Mouse (Mus musculus): ENCODE results near the gene Tmem101. TPM values are rescaled to one million over a fixed set of nuclear protein-coding genes. Genes with fewer than 3 reads are reported as not detected.

Gene Tmem101
- polyA plus RNA-seq, 1 experiment from 2014 or later = 40.8 TPM

DNA sequence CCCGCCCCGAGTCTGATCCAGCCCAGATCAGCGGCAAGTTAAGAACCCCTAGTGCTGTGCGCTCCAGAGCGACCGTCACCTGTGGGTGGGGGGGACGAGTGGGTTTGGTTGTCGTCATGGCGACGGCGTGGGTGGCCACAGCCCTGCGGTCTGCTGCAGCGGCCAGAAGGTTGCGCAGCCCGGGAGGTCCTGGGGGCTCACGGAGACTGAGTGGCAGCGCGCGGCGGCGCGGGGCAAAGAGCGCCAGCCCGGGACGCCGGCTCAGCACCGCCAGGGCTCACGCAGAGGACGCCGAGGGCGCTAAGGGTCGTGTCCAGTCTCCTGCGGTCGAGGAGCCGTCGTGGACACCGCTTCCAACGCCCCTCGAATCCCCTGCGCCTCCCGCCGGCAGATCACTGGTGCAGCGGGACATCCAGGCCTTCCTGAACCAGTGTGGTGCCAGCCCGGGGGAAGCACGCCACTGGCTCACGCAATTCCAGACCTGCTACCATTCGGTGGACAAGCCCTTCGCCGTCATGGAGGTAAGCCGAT is 10.7 kb downstream of the Tmem101 start, which contains the start of gene Nags:
Nags (plus strand) TSS at position 43 of the 531 bp plus-strand sequence.
- Histone ChIP-seq H3K27me3 (ENCODE audit: insufficient read depth, poor library complexity, severe bottlenecking) (peaks cover 75% of the 10 kb centered on the region), H3K9me3 (no peaks in the 10 kb centered on the region), H3K36me3 (no peaks in the 10 kb centered on the region), H3K4me1 (peaks cover 33% of the 10 kb centered on the region), H3K27ac (peak within 1 kb of the TSS; percentile 47; the same call in 1 of the 2 replicates), H3K4me3 (peak within 1 kb of the TSS; percentile 56)
- DNase-seq (ENCODE audit: low spot score) = no peak
- WGBS = 2% methylated on average over 50 of the region's 50 CpGs

DNA sequence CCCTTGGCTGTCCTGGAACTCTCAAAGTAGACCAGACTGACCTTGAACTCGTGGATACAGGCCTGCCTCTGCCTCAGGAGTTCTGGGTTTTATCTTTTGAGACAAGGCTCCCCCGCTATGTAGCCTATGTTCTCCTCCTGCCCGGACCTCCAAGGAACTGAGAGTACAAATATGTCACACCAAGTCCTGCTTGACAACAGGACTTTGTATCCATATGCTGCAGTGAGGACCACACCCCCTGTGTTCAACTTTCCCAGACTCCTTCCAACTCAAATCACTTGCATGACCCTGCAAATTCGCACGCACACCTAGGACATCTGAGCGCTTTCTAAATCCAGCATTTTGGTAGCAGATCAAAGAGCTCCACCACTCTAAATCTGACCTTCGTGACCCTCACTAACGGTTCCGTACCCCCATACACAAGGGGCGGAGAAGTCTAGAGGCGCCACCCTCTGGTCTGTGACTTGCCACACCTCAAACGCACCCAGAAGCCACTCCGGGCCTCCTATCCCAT is 11.2 kb downstream of the Tmem101 start:
- Histone ChIP-seq H3K27ac (0 out of 2 replicates have a peak overlapping the region, but pooled peaks have one; percentile 47), H3K27me3 (ENCODE audit: insufficient read depth, poor library complexity, severe bottlenecking) (peaks cover 75% of the 10 kb centered on the region), H3K4me1 (peaks cover 33% of the 10 kb centered on the region), H3K4me3 (peak overlapping the region; percentile 56), H3K9me3 (no peaks in the 10 kb centered on the region), H3K36me3 (no peaks in the 10 kb centered on the region)
- no peak for DNase-seq (ENCODE audit: low spot score)
- 20% methylated on average over 13 of the region's 13 CpGs for WGBS

GRCm38 (mm10) chr11:102142355-102142754 is 13.8 kb downstream of the Tmem101 start:
- Histone ChIP-seq H3K27ac (no peak overlapping the region), H3K9me3 (no peaks in the 10 kb centered on the region), H3K4me3 (no peak overlapping the region), H3K4me1 (peaks cover 28% of the 10 kb centered on the region), H3K27me3 (ENCODE audit: insufficient read depth, poor library complexity, severe bottlenecking) (peaks cover 61% of the 10 kb centered on the region), H3K36me3 (no peaks in the 10 kb centered on the region)
- WGBS = 74% methylated on average over 7 of the region's 7 CpGs
- no peak for DNase-seq (ENCODE audit: low spot score)

DNA sequence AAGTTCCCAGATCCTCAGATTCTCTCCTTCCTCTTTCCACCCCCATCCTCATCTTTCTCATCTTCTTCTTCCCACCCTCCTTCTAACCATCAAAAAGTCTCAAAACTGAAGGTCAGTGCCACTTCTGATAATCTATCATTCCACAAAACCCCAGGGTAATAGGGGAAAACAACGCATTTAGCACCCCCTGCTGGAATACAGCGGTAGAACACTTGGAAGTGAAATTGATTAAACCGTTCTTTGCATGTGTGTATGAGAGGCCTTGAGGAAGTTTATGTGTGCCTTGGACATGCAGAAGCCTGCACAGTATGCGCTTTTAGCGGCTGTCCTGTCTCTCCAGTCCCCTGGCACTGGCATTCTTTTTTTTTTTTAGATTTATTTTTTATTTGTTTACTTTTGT is 15.7 kb downstream of the Tmem101 start:
- no peak for DNase-seq (ENCODE audit: low spot score)
- Histone ChIP-seq H3K36me3 (no peaks in the 10 kb centered on the region), H3K9me3 (no peaks in the 10 kb centered on the region), H3K27ac (no peak overlapping the region), H3K4me1 (peaks cover 13% of the 10 kb centered on the region), H3K4me3 (no peak overlapping the region), H3K27me3 (ENCODE audit: insufficient read depth, poor library complexity, severe bottlenecking) (peaks cover 53% of the 10 kb centered on the region)
- WGBS = 3% methylated on average over 5 of the region's 5 CpGs

DNA sequence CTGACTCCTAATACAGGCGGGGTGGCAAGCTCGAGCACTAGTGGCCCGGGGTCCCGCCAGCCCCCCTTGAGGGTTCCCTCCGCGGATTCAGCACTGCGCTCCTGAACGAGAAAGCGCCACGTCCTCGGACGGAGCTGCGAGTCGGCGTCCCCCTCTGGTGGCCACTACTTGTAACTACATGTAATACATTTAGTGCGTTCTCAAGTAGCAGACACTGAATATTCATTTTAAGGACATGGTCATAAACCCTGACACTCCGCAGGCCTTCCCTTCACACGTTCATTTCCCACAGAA is 17.8 kb downstream of the Tmem101 start:
- Histone ChIP-seq H3K27me3 (ENCODE audit: insufficient read depth, poor library complexity, severe bottlenecking) (peaks cover 44% of the 10 kb centered on the region), H3K9me3 (no peaks in the 10 kb centered on the region), H3K27ac (no peak overlapping the region), H3K4me1 (peaks cover 14% of the 10 kb centered on the region), H3K4me3 (peak overlapping the region; percentile 47), H3K36me3 (no peaks in the 10 kb centered on the region)
- WGBS = 1% methylated on average over 18 of the region's 18 CpGs
- peak; percentile 87 for DNase-seq (ENCODE audit: low spot score)

- Histone ChIP-seq H3K27me3 (ENCODE audit: insufficient read depth, poor library complexity, severe bottlenecking) (peaks cover 38% of the 10 kb centered on the region), H3K4me1 (peaks cover 14% of the 10 kb centered on the region), H3K4me3 (peak overlapping the region; percentile 47), H3K9me3 (no peaks in the 10 kb centered on the region), H3K36me3 (no peaks in the 10 kb centered on the region), H3K27ac (no peak overlapping the region)
- DNase-seq (ENCODE audit: low spot score) = no peak
- 44% methylated on average over 13 of the region's 13 CpGs for WGBS
These were observed 18.4 kb downstream of the Tmem101 start for GRCm38 (mm10) chr11:102137625-102138446.

DNA sequence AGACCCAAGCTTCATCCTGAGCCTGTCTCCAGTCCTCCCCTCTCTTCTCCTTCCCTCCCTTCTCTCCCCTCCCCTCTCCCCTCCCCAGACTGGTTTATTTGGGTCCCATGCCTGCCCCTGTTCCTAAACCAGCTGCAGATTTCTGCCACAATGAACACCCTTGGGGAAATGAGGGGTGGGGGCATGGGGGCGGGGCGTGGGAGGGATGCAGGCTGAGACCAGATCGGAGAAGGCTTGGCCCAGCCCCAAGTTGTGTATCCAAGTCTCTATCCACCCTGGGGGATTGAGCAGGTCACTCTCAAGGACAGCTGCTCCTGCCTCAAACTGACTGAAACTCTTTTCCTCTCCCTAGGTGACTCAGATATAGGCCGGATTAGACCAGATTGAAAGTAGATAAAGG is 21.7 kb downstream of the Tmem101 start:
- no peak overlapping the region for H3K4me3 ChIP-seq
- H3K4me1 ChIP-seq = peaks cover 21% of the 10 kb centered on the region
- DNase-seq (ENCODE audit: low spot score) = no peak
- WGBS = 27% methylated on average over 4 of the region's 4 CpGs
- H3K27ac ChIP-seq = no peak overlapping the region
- H3K36me3 ChIP-seq = no peaks in the 10 kb centered on the region
- peaks cover 40% of the 10 kb centered on the region for H3K27me3 ChIP-seq (ENCODE audit: insufficient read depth, poor library complexity, severe bottlenecking)
- no peaks in the 10 kb centered on the region for H3K9me3 ChIP-seq

- Histone ChIP-seq H3K27me3 (ENCODE audit: insufficient read depth, poor library complexity, severe bottlenecking) (peaks cover 11% of the 10 kb centered on the region; the same call in 1 of the 2 replicates), H3K9me3 (no peaks in the 10 kb centered on the region), H3K36me3 (no peaks in the 10 kb centered on the region), H3K4me1 (0 out of 2 replicates have a peak, but pooled peaks cover 2% of the 10 kb centered on the region), H3K27ac (no peak overlapping the region), H3K4me3 (no peak overlapping the region)
- DNase-seq (ENCODE audit: low spot score) = no peak
- 73% methylated on average over 6 of the region's 6 CpGs for WGBS
These were observed 38.8 kb downstream of the Tmem101 start for GRCm38 (mm10) chr11:102117386-102117785.

GRCm38 (mm10) chr11:102116241-102116640 is 40.0 kb downstream of the Tmem101 start:
- 54% methylated on average over 8 of the region's 8 CpGs for WGBS
- 0 out of 2 replicates have a peak, but pooled peaks cover 2% of the 10 kb centered on the region for H3K4me1 ChIP-seq
- DNase-seq (ENCODE audit: low spot score) = no peak
- H3K9me3 ChIP-seq = no peaks in the 10 kb centered on the region
- H3K27ac ChIP-seq = no peak overlapping the region
- no peak overlapping the region for H3K4me3 ChIP-seq
- H3K27me3 ChIP-seq (ENCODE audit: insufficient read depth, poor library complexity, severe bottlenecking) = peaks cover 16% of the 10 kb centered on the region; the same call in 1 of the 2 replicates
- H3K36me3 ChIP-seq = no peaks in the 10 kb centered on the region

GRCm38 (mm10) chr11:102111576-102111975 is 44.6 kb downstream of the Tmem101 start:
- H3K27ac ChIP-seq = no peak overlapping the region
- H3K27me3 ChIP-seq (ENCODE audit: insufficient read depth, poor library complexity, severe bottlenecking) = peaks cover 52% of the 10 kb centered on the region
- H3K36me3 ChIP-seq = no peaks in the 10 kb centered on the region
- H3K9me3 ChIP-seq = no peaks in the 10 kb centered on the region
- no peak overlapping the region for H3K4me3 ChIP-seq
- DNase-seq (ENCODE audit: low spot score) = no peak
- H3K4me1 ChIP-seq = peaks cover 12% of the 10 kb centered on the region
- 34% methylated on average over 5 of the region's 5 CpGs for WGBS

GRCm38 (mm10) chr11:102107732-102108131 is 48.5 kb downstream of the Tmem101 start, which contains the start of gene Pyy:
Gene Pyy, minus strand, starts transcription at chr11:102107832.
- Histone ChIP-seq H3K9me3 (no peaks in the 10 kb centered on the region), H3K27me3 (ENCODE audit: insufficient read depth, poor library complexity, severe bottlenecking) (peaks cover 79% of the 10 kb centered on the region), H3K4me1 (peaks cover 14% of the 10 kb centered on the region), H3K27ac (no peak within 1 kb of the TSS; the same call in 1 of the 2 replicates), H3K4me3 (peak within 1 kb of the TSS; percentile 42), H3K36me3 (no peaks in the 10 kb centered on the region)
- whole genome bisulfite sequencing = 10% methylated on average over 9 of the region's 9 CpGs
- DNase-seq (ENCODE audit: low spot score) = no peak

DNA sequence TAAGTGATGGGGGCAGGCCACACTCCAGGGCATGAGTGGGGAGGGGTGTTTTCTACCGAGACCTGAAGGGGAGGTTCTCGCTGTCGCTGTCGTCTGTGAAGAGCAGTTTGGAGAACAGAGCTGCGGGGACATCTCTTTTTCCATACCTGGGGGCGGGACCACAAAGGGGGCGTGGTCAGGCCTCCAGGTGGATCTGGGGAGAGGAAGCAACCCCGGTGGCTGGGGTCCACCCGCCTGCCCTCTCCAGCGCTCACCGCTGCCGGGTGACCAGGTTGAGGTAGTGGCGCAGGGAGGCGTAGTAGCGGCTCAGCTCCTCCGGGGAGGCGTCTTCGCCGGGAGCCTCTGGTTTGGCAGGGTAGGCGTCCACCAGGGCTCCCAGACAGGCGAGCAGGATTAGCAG is 49.3 kb downstream of the Tmem101 start:
- Histone ChIP-seq H3K4me3 (peak overlapping the region; percentile 42), H3K9me3 (no peaks in the 10 kb centered on the region), H3K36me3 (no peaks in the 10 kb centered on the region), H3K27ac (no peak overlapping the region; the same call in 1 of the 2 replicates), H3K4me1 (peaks cover 21% of the 10 kb centered on the region), H3K27me3 (ENCODE audit: insufficient read depth, poor library complexity, severe bottlenecking) (peaks cover 80% of the 10 kb centered on the region)
- DNase-seq (ENCODE audit: low spot score) = no peak
- 4% methylated on average over 21 of the region's 21 CpGs for WGBS

All from heart, embryonic 10.5 days (tissue).